Mouse (Mus musculus): ENCODE measurements at regions not wholly inside any gene's neighbourhood (a gene's known extent, or its start where the extent isn't known, plus 50 kb on each side); places are given as distances from the start of the nearest gene placed in this dataset.
A peak's percentile ranks its signal among the peaks of the same experiment; 100 is the strongest.

- no peak for DNase-seq (ENCODE audit: low spot score)
These were observed 453.7 kb upstream of the Cntn6 start for GRCm38 (mm10) chr6:104038853-104039252.

GRCm38 (mm10) chr6:104040450-104040849 lies 452.1 kb upstream of the Cntn6 start:
- DNase-seq (ENCODE audit: low spot score), result no peak

- DNase-seq (ENCODE audit: low spot score), result no peak
These were observed 436.6 kb upstream of the Cntn6 start for GRCm38 (mm10) chr6:104055996-104056395.

- DNase-seq (ENCODE audit: low spot score), result no peak
These were observed 430.8 kb upstream of the Cntn6 start for GRCm38 (mm10) chr6:104061692-104062263.

GRCm38 (mm10) chr6:104080581-104080980 lies 412.0 kb upstream of the Cntn6 start:
- DNase-seq (ENCODE audit: low spot score), result peak; percentile 35

GRCm38 (mm10) chr6:104082242-104082641 lies 410.3 kb upstream of the Cntn6 start:
- DNase-seq (ENCODE audit: low spot score), result no peak

GRCm38 (mm10) chr6:104108386-104108785 lies 384.2 kb upstream of the Cntn6 start:
- no peak for DNase-seq (ENCODE audit: low spot score)
